Mouse (Mus musculus) midbrain, embryonic 11.5 days (tissue): ENCODE results near the gene Primpol. TPM values are rescaled to one million over a fixed set of nuclear protein-coding genes. Genes with fewer than 3 reads are reported as not detected.
A peak's percentile ranks its signal among the peaks of the same experiment; 100 is the strongest.

Experiments
- ATAC-seq: fragments of 200-750 bp; cut with Nextera tagmentation; 2 replicates; pipeline ENCODE4 v1.8.0; 2017; ENCODE audit warnings: moderate TSS enrichment, moderate library complexity; ENCODE audit not compliant: low FRiP score
- DNase-seq: peaks from one replicate; pipeline ENCODE4 v3.0.0; 2015; ENCODE audit warnings: low spot score; ENCODE audit errors: missing footprints
- H3K27ac ChIP-seq: fragments of 300-500 bp; sonication (generic); 2 replicates; pipeline ENCODE4 v1.5.1; 2014; ENCODE audit warnings: low read depth, low read length
- H3K27me3 ChIP-seq: fragments of 300-500 bp; sonication (generic); 2 replicates; pipeline ENCODE4 v1.6.1; 2014; ENCODE audit warnings: mild to moderate bottlenecking, low read length, moderate library complexity, mixed read lengths; ENCODE audit not compliant: control insufficient read depth, insufficient read depth
- H3K36me3 ChIP-seq: fragments of 300-500 bp; sonication (generic); 2 replicates; pipeline ENCODE4 v1.6.1; 2014; ENCODE audit warnings: mild to moderate bottlenecking, low read length, moderate library complexity, mixed read lengths; ENCODE audit not compliant: control insufficient read depth, insufficient read depth
- H3K4me1 ChIP-seq: fragments of 300-500 bp; sonication (generic); 2 replicates; pipeline ENCODE4 v1.6.1; 2014; ENCODE audit warnings: low read length; ENCODE audit not compliant: control insufficient read depth, insufficient read depth
- H3K4me2 ChIP-seq: fragments of 300-500 bp; sonication (generic); 2 replicates; pipeline ENCODE4 v1.6.1; 2014; ENCODE audit warnings: mild to moderate bottlenecking, moderate library complexity
- H3K4me3 ChIP-seq: fragments of 300-500 bp; sonication (generic); 2 replicates; pipeline ENCODE4 v1.5.1; 2014; ENCODE audit warnings: low read depth, low read length
- H3K9ac ChIP-seq: fragments of 300-500 bp; sonication (generic); 2 replicates; pipeline ENCODE4 v1.6.1; 2014; ENCODE audit warnings: low read length
- H3K9me3 ChIP-seq: fragments of 300-500 bp; sonication (generic); 2 replicates; pipeline ENCODE4 v1.6.1; 2016; ENCODE audit warnings: low read length; ENCODE audit not compliant: control insufficient read depth
- WGBS: fragments of 180-500 bp; shearing (Covaris S2); extraction: QIAGEN DNeasy Blood & Tissue Kit; methylation state at CpG from one replicate; pipeline ENCODE4 v1.1.7; 2014; 5-methylcytosine and 5-hydroxymethylcytosine counted together
- polyA plus RNA-seq: library from polyadenylated mRNA; unstranded; fragments of >200 nt; fragmentation: Nextera tagmentation; extraction: Ambion mirVana; gene quantifications from 2 replicates; pipeline ENCODE4 v1.2.1, GENCODE M21; 2014

Gene Primpol
- polyA plus RNA-seq, 1 experiment from 2014 or later, result 8.6 TPM

GRCm38 (mm10) chr8:46552441-46552765, 64.6 kb downstream of the Primpol start:
- Histone ChIP-seq H3K9ac (peak overlapping the region; percentile 67), H3K36me3 (no peaks in the 10 kb centered on the region), H3K4me2 (peak overlapping the region; percentile 80), H3K4me1 (peaks cover 10% of the 10 kb centered on the region), H3K27me3 (no peaks in the 10 kb centered on the region), H3K27ac (no peak overlapping the region), H3K9me3 (no peaks in the 10 kb centered on the region), H3K4me3 (peak overlapping the region; percentile 74)
- WGBS, result 5% methylated on average over 10 of the region's 10 CpGs
- ATAC-seq (no peak), DNase-seq (no peak)

GRCm38 (mm10) chr8:46551615-46552440, 65.2 kb downstream of the Primpol start, which contains the start of gene Cenpu:
Gene Cenpu (plus strand): TSS chr8:46552028.
- Histone ChIP-seq H3K4me2 (peak within 1 kb of the TSS; percentile 80), H3K4me3 (peak within 1 kb of the TSS; percentile 74), H3K27me3 (no peaks in the 10 kb centered on the region), H3K4me1 (peaks cover 10% of the 10 kb centered on the region), H3K9ac (peak within 1 kb of the TSS; percentile 67), H3K9me3 (no peaks in the 10 kb centered on the region), H3K36me3 (no peaks in the 10 kb centered on the region), H3K27ac (0 out of 2 replicates have a peak within 1 kb of the TSS, but pooled peaks have one; percentile 27)
- DNase-seq, result peak; percentile 100
- under 1% methylated on average over 50 of the region's 50 CpGs for WGBS
- peak; percentile 99 for ATAC-seq

DNA sequence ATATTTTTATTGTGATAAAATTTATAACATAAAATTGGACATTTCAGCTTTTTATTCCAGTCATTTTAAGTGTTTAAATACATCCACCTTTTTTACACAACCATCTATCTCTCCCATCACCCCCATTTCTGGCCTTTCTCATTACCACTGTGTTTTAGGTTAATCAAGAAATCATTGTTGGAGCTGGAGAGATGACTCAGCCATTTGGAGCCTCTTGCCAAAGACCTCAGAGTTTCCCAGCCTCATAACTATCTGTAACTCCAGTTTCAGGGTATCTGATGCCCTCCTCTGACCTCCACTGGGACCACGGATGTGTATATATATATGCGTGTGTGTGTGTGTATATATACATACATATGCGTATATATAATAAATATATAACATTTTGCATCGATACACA, 66.0 kb downstream of the Primpol start:
- DNase-seq, result no peak
- peak overlapping the region; percentile 53 for H3K4me2 ChIP-seq
- peak overlapping the region; percentile 74 for H3K4me3 ChIP-seq
- H3K9ac ChIP-seq, result no peak overlapping the region
- 51% methylated on average over 4 of the region's 4 CpGs for WGBS
- no peaks in the 10 kb centered on the region for H3K36me3 ChIP-seq
- H3K9me3 ChIP-seq, result no peaks in the 10 kb centered on the region
- 0 out of 2 replicates have a peak, but pooled peaks have one; percentile 23 for ATAC-seq
- no peak overlapping the region for H3K27ac ChIP-seq
- H3K27me3 ChIP-seq, result no peaks in the 10 kb centered on the region
- H3K4me1 ChIP-seq, result peaks cover 10% of the 10 kb centered on the region

- Histone ChIP-seq H3K36me3 (no peaks in the 10 kb centered on the region), H3K4me3 (no peak overlapping the region), H3K9ac (no peak overlapping the region), H3K4me1 (peaks cover 10% of the 10 kb centered on the region), H3K4me2 (no peak overlapping the region), H3K9me3 (no peaks in the 10 kb centered on the region), H3K27ac (no peak overlapping the region), H3K27me3 (no peaks in the 10 kb centered on the region)
- DNase-seq (no peak), ATAC-seq (no peak)
- WGBS, result 89% methylated on average over 8 of the region's 8 CpGs
These were observed 67.0 kb downstream of the Primpol start for GRCm38 (mm10) chr8:46550058-46550457.

DNA sequence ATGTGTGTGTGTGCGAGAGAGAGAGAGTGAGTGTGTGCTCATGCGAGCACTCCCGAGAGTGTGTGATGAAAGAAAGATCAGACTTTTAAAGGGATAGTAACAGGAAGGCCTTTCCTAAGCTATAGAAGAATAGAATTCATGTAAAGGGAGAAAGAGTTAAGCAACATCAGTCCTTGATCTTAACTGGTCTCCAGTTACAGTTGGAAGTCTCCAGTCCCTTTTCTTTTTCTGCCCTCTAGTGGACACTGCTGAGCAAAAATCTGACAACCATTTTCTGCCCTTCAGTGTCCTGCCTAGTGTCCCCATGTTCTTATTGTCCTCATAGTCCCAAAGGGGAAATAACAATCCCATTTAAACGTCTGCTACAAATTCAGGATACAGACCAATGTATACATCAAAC, 69.8 kb downstream of the Primpol start:
- no peak for ATAC-seq
- peak; percentile 93 for DNase-seq
- 65% methylated on average over 4 of the region's 4 CpGs for WGBS

DNA sequence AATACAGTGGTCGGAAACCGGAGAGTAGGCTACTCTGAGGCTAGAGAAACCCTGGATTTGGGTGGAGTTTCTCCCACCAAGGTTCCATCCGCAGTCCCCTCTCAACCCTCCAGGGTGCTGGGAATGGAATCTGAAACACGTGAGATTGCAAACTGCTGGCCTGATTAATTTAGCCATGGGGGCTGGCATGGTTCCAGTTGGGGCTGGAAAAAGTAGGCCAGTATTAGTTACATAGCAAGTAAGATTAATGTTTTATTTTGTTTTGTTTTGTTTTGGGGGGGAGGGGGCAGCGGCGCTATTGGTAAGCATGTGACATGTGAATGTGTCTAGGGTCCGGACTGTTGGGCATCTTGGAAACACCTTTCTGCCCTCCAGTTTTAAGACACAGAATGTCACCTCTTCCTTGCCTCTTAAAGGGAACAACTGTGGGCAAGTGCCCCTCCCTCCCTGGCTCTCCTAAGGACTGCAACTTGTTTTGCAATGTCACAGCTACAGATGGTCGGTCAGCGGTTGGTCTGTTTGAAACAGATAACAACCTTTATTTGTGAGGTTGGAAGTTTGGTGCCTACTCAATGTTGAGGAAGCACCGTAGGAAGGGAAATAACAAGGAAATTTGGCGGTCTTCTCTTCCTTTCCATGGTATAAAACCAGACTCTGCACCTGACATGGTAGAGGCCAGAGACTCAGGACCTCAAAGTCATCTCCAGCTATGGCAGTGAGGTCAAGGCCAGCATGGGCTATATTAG, 70.4 kb downstream of the Primpol start:
- Histone ChIP-seq H3K9me3 (no peaks in the 10 kb centered on the region), H3K36me3 (no peaks in the 10 kb centered on the region), H3K4me2 (no peak overlapping the region), H3K4me3 (no peak overlapping the region), H3K4me1 (peaks cover 2% of the 10 kb centered on the region; the same call in 1 of the 2 replicates), H3K27ac (no peak overlapping the region), H3K9ac (no peak overlapping the region), H3K27me3 (no peaks in the 10 kb centered on the region)
- DNase-seq, result no peak
- WGBS, result 77% methylated on average over 11 of the region's 11 CpGs
- no peak for ATAC-seq

More for the DNA sequence above, 69.8 kb downstream of the Primpol start:
- Histone ChIP-seq H3K4me3 (no peak overlapping the region), H3K27ac (no peak overlapping the region), H3K4me1 (peaks cover 3% of the 10 kb centered on the region), H3K9me3 (no peaks in the 10 kb centered on the region), H3K36me3 (no peaks in the 10 kb centered on the region), H3K4me2 (no peak overlapping the region), H3K9ac (no peak overlapping the region), H3K27me3 (no peaks in the 10 kb centered on the region)

DNA sequence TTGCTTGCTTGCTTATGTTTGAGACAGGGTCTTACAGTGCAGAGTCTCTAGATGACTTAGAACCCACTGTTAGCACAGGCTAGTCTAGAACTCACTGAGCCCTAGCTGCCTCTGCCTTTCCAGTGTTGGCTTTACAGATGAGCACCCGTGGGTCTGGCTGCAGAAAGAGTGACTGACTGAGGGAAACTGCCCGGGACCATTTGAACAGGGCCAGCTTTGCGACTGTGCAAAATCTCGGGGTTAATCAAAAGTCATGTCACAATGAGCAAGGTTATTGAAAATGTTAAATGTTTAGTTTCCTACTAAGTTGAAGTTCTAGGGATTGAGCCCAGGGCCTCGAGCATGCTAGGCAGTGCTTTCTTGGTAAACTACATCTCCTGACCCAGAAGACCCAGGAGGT, 71.2 kb downstream of the Primpol start:
- Histone ChIP-seq H3K4me3 (no peak overlapping the region), H3K9ac (no peak overlapping the region), H3K27ac (no peak overlapping the region), H3K4me2 (no peak overlapping the region), H3K36me3 (no peaks in the 10 kb centered on the region), H3K27me3 (no peaks in the 10 kb centered on the region), H3K9me3 (no peaks in the 10 kb centered on the region), H3K4me1 (no peaks in the 10 kb centered on the region)
- no peak for ATAC-seq
- no peak for DNase-seq
- 86% methylated on average over 5 of the region's 5 CpGs for WGBS

- H3K36me3 ChIP-seq, result no peaks in the 10 kb centered on the region
- no peak overlapping the region for H3K4me3 ChIP-seq
- ATAC-seq (no peak), DNase-seq (no peak)
- 72% methylated on average over 6 of the region's 6 CpGs for WGBS
- no peaks in the 10 kb centered on the region for H3K9me3 ChIP-seq
- H3K4me1 ChIP-seq, result no peaks in the 10 kb centered on the region
- H3K27me3 ChIP-seq, result no peaks in the 10 kb centered on the region
- H3K27ac ChIP-seq, result no peak overlapping the region
- no peak overlapping the region for H3K9ac ChIP-seq
- no peak overlapping the region for H3K4me2 ChIP-seq
These were observed 73.3 kb downstream of the Primpol start for GRCm38 (mm10) chr8:46543662-46544061.

GRCm38 (mm10) chr8:46543191-46543590, 73.8 kb downstream of the Primpol start:
- no peak for ATAC-seq

More at GRCm38 (mm10) chr8:46543191-46543590, 73.8 kb downstream of the Primpol start:
- Histone ChIP-seq H3K27me3 (no peaks in the 10 kb centered on the region), H3K4me2 (no peak overlapping the region), H3K9ac (no peak overlapping the region), H3K9me3 (no peaks in the 10 kb centered on the region), H3K4me1 (no peaks in the 10 kb centered on the region), H3K36me3 (no peaks in the 10 kb centered on the region), H3K4me3 (no peak overlapping the region), H3K27ac (no peak overlapping the region)
- no peak for DNase-seq
- WGBS, result 82% methylated on average over 7 of the region's 7 CpGs
